Mouse (Mus musculus) Patski (cell line): ENCODE data around the gene Dnaja2. TPM values are rescaled to one million over a fixed set of nuclear protein-coding genes. Genes with fewer than 3 reads are reported as not detected.

Source experiments
- ATAC-seq: fragments of 100-300 bp; one replicate; pipeline ENCODE4 v1.8.0; 2021
- CTCF ChIA-PET: fragments of 350-600 bp; sonication (Branson Sonifier 250); formaldehyde crosslinking; loops from one replicate; lab custom pipeline; 2022; ENCODE audit warnings: inconsistent platforms; lab: Charles Lee
- POLR2A ChIA-PET: fragments of 350-600 bp; sonication (Branson Sonifier 250); formaldehyde crosslinking; loops from one replicate; lab custom pipeline; 2022; ENCODE audit warnings: antibody characterized with exemption, inconsistent platforms; lab: Charles Lee
- DNase-seq: peaks from one replicate; pipeline ENCODE4 v3.0.0-alpha.2; 2011; ENCODE audit warnings: low read depth, low spot score
- H3K27me3 ChIP-seq: fragments of 371-371 bp; one replicate; pipeline ENCODE4 v1.5.1; 2021
- CTCF ChIP-seq: fragments of 100-300 bp; IDR thresholded peaks from one replicate; pipeline ENCODE4 v1.5.1; 2021
- in situ Hi-C: fragments of 300-500 bp; cut with MboI; formaldehyde crosslinking; loops from 3 replicates; pipeline ENCODE4 v1.11.1; 2018; ENCODE audit warnings: low pct_unique_long_range_greater_than_20kb, mixed read lengths
- polyA plus RNA-seq: library from polyadenylated mRNA; unstranded; gene quantifications from one replicate; pipeline ENCODE4 v1.2.3, GENCODE M21; 2021

Gene Dnaja2
- polyA plus RNA-seq: 248 TPM

- ChIA-PET CTCF (interaction anchor here (2.0 kb wide), 1 partner anchor 36 kb away, joined by 7 read pairs; no protein-coding TSS in a partner anchor), POLR2A (interaction anchor here (1.0 kb wide), 1 partner anchor 55 kb away, joined by 3 read pairs; no protein-coding TSS in a partner anchor)
- in situ Hi-C loops: no loop called here
- no peaks in the 10 kb centered on the region for H3K27me3 ChIP-seq
- TF ChIP-seq CTCF: no peak
- ATAC-seq (peak; percentile 82), DNase-seq (no peak)
Observed at GRCm38 (mm10) chr8:85555181-85556145, at the start of gene Dnaja2. TSS of gene Dnaja2 (minus strand) at chr8:85555344.

- in situ Hi-C loops: loop anchor here (5.0 to 10.0 kb wide), 2 partner anchors 63 to 981 kb away; partner anchors contain the start of gene Abcc12
- no peaks in the 10 kb centered on the region for H3K27me3 ChIP-seq
- TF ChIP-seq CTCF: no peak
- DNase-seq (no peak), ATAC-seq (no peak)
- CTCF ChIA-PET: interaction anchor here (0.7 to 1.3 kb wide), 2 partner anchors 58 to 981 kb away, joined by 3 read pairs; no protein-coding TSS in a partner anchor
- POLR2A ChIA-PET: no interaction called here
Observed at GRCm38 (mm10) chr8:85604201-85604600, 49.1 kb upstream of the Dnaja2 start.

GRCm38 (mm10) chr8:85603203-85603895 is 48.2 kb upstream of the Dnaja2 start:
- CTCF ChIA-PET: interaction anchor here (0.8 to 1.7 kb wide), 11 partner anchors 9 to 983 kb away, joined by 3 to 6 read pairs (median 4); no protein-coding TSS in a partner anchor
- DNase-seq: no peak
- ATAC-seq: peak; percentile 84

GRCm38 (mm10) chr8:85602737-85603136 is 47.6 kb upstream of the Dnaja2 start:
- ATAC-seq (no peak), DNase-seq (no peak)
- CTCF ChIA-PET: interaction anchor here (0.8 to 1.7 kb wide), 12 partner anchors 9 to 983 kb away, joined by 3 to 6 read pairs (median 4); no protein-coding TSS in a partner anchor
- POLR2A ChIA-PET: interaction anchor here (1.1 kb wide), 1 partner anchor 10 kb away, joined by 5 read pairs; no protein-coding TSS in a partner anchor
- in situ Hi-C loops: loop anchor here (5.0 to 10.0 kb wide), 2 partner anchors 65 to 982 kb away; partner anchors contain the start of gene Abcc12
- no peaks in the 10 kb centered on the region for H3K27me3 ChIP-seq
- no peak for TF ChIP-seq CTCF

More at GRCm38 (mm10) chr8:85603203-85603895, 48.2 kb upstream of the Dnaja2 start:
- POLR2A ChIA-PET: interaction anchor here (1.1 kb wide), 1 partner anchor 9 kb away, joined by 5 read pairs; no protein-coding TSS in a partner anchor
- in situ Hi-C loops: loop anchor here (5.0 to 10.0 kb wide), 2 partner anchors 64 to 981 kb away; partner anchors contain the start of gene Abcc12
- TF ChIP-seq CTCF: peak; percentile 89
- H3K27me3 ChIP-seq: no peaks in the 10 kb centered on the region

GRCm38 (mm10) chr8:85601741-85602140 is 46.6 kb upstream of the Dnaja2 start:
- H3K27me3 ChIP-seq: no peaks in the 10 kb centered on the region
- in situ Hi-C loops: loop anchor here (5.0 to 10.0 kb wide), 2 partner anchors 66 to 983 kb away; partner anchors contain the start of gene Abcc12
- TF ChIP-seq CTCF: no peak
- ATAC-seq (no peak), DNase-seq (no peak)
- CTCF ChIA-PET: interaction anchor here (0.9 to 1.1 kb wide), 2 partner anchors 10 to 935 kb away, joined by 3 to 4 read pairs; no protein-coding TSS in a partner anchor
- POLR2A ChIA-PET: interaction anchor here (0.5 kb wide), 1 partner anchor 1062 kb away, joined by 5 read pairs; no protein-coding TSS in a partner anchor

- in situ Hi-C loops: no loop called here
- H3K27me3 ChIP-seq: no peaks in the 10 kb centered on the region
- ChIA-PET POLR2A (no interaction called here), CTCF (no interaction called here)
- ATAC-seq (no peak), DNase-seq (no peak)
- no peak for TF ChIP-seq CTCF
Observed at GRCm38 (mm10) chr8:85597413-85598191, 42.5 kb upstream of the Dnaja2 start.

GRCm38 (mm10) chr8:85595391-85595790 is 40.2 kb upstream of the Dnaja2 start:
- ATAC-seq (no peak), DNase-seq (no peak)
- ChIA-PET CTCF (interaction anchor here (1.5 kb wide), 1 partner anchor 12 kb away, joined by 3 read pairs; no protein-coding TSS in a partner anchor), POLR2A (no interaction called here)
- H3K27me3 ChIP-seq: no peaks in the 10 kb centered on the region
- in situ Hi-C loops: no loop called here
- no peak for TF ChIP-seq CTCF

- no peaks in the 10 kb centered on the region for H3K27me3 ChIP-seq
- in situ Hi-C loops: no loop called here
- CTCF ChIA-PET: no interaction called here
- no peak for DNase-seq
- no peak for TF ChIP-seq CTCF
- ATAC-seq: no peak
- POLR2A ChIA-PET: no interaction called here
Observed at GRCm38 (mm10) chr8:85594983-85595382, 39.8 kb upstream of the Dnaja2 start.

- DNase-seq (no peak), ATAC-seq (no peak)
- in situ Hi-C loops: no loop called here
- ChIA-PET POLR2A (interaction anchor here (1.4 kb wide), 1 partner anchor 15 kb away, joined by 3 read pairs; no protein-coding TSS in a partner anchor), CTCF (interaction anchor here (1.1 to 1.4 kb wide), 2 partner anchors 10 to 106 kb away, joined by 3 to 6 read pairs; no protein-coding TSS in a partner anchor)
- no peaks in the 10 kb centered on the region for H3K27me3 ChIP-seq
- no peak for TF ChIP-seq CTCF
Observed at GRCm38 (mm10) chr8:85593324-85593723, 38.2 kb upstream of the Dnaja2 start.
